Mouse (Mus musculus): ENCODE results near the gene Neurl2. TPM values are rescaled to one million over a fixed set of nuclear protein-coding genes. Genes with fewer than 3 reads are reported as not detected.
A peak's percentile ranks its signal among the peaks of the same experiment; 100 is the strongest.
"Not testable (repeated sequence)": the region's sequence is repeated elsewhere in the genome, so short reads cannot be mapped to it uniquely, and the experiment has no call there.

Neurl2 gene
- polyA plus RNA-seq, 1 experiment from 2014 or later: 3.9 TPM

DNA sequence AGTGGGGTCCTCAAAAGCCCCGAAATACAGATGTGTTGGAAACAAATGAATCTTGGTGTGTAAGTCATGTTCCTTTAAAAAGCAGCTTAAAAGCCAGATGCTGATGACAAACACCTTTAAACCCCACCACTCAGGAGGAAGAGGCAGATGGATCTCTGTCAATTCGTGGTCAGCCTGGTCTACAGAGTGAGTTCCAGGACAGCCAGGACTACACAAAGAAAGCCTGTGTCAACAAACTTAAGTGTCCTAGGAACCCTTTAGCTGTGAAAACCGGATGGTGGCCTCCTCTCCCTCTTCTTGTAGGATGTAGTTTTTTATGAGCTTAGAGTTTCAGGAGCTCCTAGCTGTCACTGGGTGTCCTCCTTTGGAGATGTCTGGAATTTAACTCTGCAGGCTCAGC is 40.4 kb upstream of the Neurl2 start:
- no peak for DNase-seq (ENCODE audit: low spot score)
- Histone ChIP-seq H3K36me3 (ENCODE audit: control insufficient read depth, insufficient read depth, low read length) (no peaks in the 10 kb centered on the region), H3K4me2 (ENCODE audit: low read length) (no peak overlapping the region), H3K9me3 (replicated peaks; ENCODE audit: control insufficient read depth, low read length) (no peaks in the 10 kb centered on the region), H3K9ac (ENCODE audit: low read length) (no peak overlapping the region), H3K27ac (ENCODE audit: low read depth, low read length) (no peak overlapping the region), H3K27me3 (replicated peaks; ENCODE audit: control insufficient read depth, insufficient read depth, low read length) (no peaks in the 10 kb centered on the region), H3K4me1 (ENCODE audit: control insufficient read depth, insufficient read depth, low read length) (peaks cover 6% of the 10 kb centered on the region), H3K4me3 (ENCODE audit: low read depth, low read length) (no peak overlapping the region)
- ATAC-seq: no peak
- WGBS: 73% methylated on average over 3 of the region's 3 CpGs

DNA sequence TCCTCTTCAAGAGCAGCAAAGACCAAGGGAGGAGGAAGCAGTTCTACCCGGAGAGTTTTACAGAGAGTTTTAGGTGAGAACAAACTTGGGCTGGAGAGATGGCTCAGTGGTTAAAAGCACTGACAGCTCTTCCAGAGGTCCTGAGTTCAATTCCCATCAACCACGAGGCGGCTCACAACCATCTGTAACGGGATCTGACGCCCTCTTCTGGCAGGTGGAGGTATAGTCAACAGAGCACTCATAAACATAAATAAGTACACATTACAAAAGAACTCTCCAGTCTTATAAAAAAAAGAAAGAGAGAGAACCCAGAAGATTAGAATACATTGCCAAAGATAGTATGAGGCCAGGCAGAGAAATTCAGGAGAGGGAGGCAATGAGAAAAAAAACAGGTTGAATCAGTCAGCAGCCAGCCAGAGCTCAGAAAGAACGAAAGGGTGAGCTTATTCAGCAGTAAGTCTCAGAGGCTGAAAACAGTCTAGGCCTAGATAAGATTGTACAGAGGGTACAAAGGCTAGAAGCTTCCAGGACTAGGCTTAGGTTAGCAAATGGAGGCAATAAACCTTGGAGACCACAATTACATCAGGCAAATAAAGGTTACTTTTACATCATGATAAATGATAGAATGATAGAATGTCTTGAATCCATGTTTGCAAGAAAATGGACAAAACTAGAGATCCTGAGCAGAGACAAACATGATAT is 38.5 kb upstream of the Neurl2 start:
- Histone ChIP-seq H3K36me3 (ENCODE audit: control insufficient read depth, insufficient read depth, low read length) (no peaks in the 10 kb centered on the region), H3K4me1 (ENCODE audit: control insufficient read depth, insufficient read depth, low read length) (no peaks in the 10 kb centered on the region), H3K9me3 (replicated peaks; ENCODE audit: control insufficient read depth, low read length) (no peaks in the 10 kb centered on the region), H3K9ac (ENCODE audit: low read length) (no peak overlapping the region), H3K27me3 (replicated peaks; ENCODE audit: control insufficient read depth, insufficient read depth, low read length) (no peaks in the 10 kb centered on the region), H3K27ac (ENCODE audit: low read depth, low read length) (no peak overlapping the region), H3K4me2 (ENCODE audit: low read length) (no peak overlapping the region), H3K4me3 (ENCODE audit: low read depth, low read length) (no peak overlapping the region)
- WGBS: 56% methylated on average over 6 of the region's 6 CpGs
- no peak for ATAC-seq
- no peak for DNase-seq (ENCODE audit: low spot score)

- ATAC-seq: no peak
- WGBS: 83% methylated on average over 7 of the region's 7 CpGs
- H3K9me3 ChIP-seq (replicated peaks; ENCODE audit: control insufficient read depth, low read length): no peaks in the 10 kb centered on the region
- H3K27ac ChIP-seq (ENCODE audit: low read depth, low read length): no peak overlapping the region
- no peak overlapping the region for H3K9ac ChIP-seq (ENCODE audit: low read length)
- no peaks in the 10 kb centered on the region for H3K36me3 ChIP-seq (ENCODE audit: control insufficient read depth, insufficient read depth, low read length)
- no peak overlapping the region for H3K4me2 ChIP-seq (ENCODE audit: low read length)
- H3K4me1 ChIP-seq (ENCODE audit: control insufficient read depth, insufficient read depth, low read length): no peaks in the 10 kb centered on the region
- no peak for DNase-seq (ENCODE audit: low spot score)
- no peaks in the 10 kb centered on the region for H3K27me3 ChIP-seq (replicated peaks; ENCODE audit: control insufficient read depth, insufficient read depth, low read length)
- H3K4me3 ChIP-seq (ENCODE audit: low read depth, low read length): no peak overlapping the region
Measured at GRCm38 (mm10) chr2:164868491-164868890, 35.2 kb upstream of the Neurl2 start.

DNA sequence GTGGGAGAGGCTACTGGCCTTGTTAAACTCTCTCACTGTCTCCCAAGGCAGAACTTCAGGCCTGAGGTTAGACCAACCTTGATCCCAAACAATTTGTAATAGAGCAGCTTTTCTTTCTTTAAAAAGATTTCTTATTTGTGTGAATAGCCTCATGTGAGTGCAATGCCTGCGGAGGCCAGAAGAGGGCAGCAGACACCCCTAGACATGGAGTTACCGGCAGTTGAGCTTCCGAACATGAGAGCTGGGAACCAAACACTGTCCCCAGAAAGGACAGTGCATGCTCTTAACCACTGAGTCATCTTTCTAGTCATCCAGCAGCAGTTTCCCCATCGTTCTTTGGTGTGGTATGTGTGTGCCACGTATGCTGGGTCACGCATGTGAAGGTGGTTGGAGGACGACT is 34.3 kb upstream of the Neurl2 start:
- Histone ChIP-seq H3K4me2 (ENCODE audit: low read length) (no peak overlapping the region), H3K36me3 (ENCODE audit: control insufficient read depth, insufficient read depth, low read length) (no peaks in the 10 kb centered on the region), H3K4me3 (ENCODE audit: low read depth, low read length) (no peak overlapping the region), H3K4me1 (ENCODE audit: control insufficient read depth, insufficient read depth, low read length) (no peaks in the 10 kb centered on the region), H3K9ac (ENCODE audit: low read length) (no peak overlapping the region), H3K27ac (ENCODE audit: low read depth, low read length) (no peak overlapping the region), H3K27me3 (replicated peaks; ENCODE audit: control insufficient read depth, insufficient read depth, low read length) (no peaks in the 10 kb centered on the region), H3K9me3 (replicated peaks; ENCODE audit: control insufficient read depth, low read length) (0 out of 2 replicates have a peak, but pooled peaks cover 2% of the 10 kb centered on the region)
- DNase-seq (ENCODE audit: low spot score): no peak
- WGBS: 93% methylated on average over 7 of the region's 7 CpGs
- ATAC-seq: no peak

DNA sequence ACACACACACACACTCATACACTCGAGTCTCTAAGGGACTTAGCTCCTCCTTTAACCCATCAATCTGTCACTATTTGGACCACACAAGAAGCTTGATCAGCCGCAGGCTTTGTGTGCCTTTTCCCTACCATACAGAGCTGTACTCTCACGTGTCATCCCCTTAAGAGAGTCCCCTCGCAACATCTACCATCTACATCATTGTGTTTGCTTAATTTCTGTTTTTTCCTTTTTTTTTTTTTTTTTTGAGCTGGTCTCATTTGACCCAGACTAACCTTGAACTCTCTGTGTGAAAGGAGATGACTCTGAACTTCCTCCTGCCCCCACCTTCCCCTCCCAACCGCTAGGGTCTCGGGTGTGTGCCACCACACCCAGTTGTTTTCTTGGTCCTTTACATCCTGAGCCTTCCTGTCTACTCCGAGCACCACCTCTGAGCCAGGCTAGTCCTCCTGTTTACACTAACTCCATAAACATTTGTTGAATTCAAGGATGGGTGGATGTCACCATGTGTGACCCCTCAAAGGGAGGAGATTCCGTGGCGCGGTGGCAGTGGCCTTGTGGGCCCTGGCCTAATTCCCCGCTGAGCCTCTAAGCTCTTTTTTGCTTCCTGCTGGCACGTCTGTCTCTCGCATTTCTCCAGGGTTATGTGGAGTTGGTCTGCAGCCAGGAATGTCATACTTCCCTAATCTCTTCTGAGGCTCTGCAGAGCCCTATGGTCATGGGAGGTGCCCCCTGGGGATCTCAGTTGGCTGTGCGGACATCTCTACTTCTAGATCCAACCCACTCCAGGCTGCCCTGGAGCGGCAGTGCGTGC is 33.7 kb upstream of the Neurl2 start:
- Histone ChIP-seq H3K9ac (ENCODE audit: low read length) (no peak overlapping the region), H3K36me3 (ENCODE audit: control insufficient read depth, insufficient read depth, low read length) (no peaks in the 10 kb centered on the region), H3K4me3 (ENCODE audit: low read depth, low read length) (no peak overlapping the region), H3K4me1 (ENCODE audit: control insufficient read depth, insufficient read depth, low read length) (no peaks in the 10 kb centered on the region), H3K9me3 (replicated peaks; ENCODE audit: control insufficient read depth, low read length) (0 out of 2 replicates have a peak, but pooled peaks cover 2% of the 10 kb centered on the region), H3K27me3 (replicated peaks; ENCODE audit: control insufficient read depth, insufficient read depth, low read length) (no peaks in the 10 kb centered on the region), H3K4me2 (ENCODE audit: low read length) (no peak overlapping the region), H3K27ac (ENCODE audit: low read depth, low read length) (no peak overlapping the region)
- 72% methylated on average over 16 of the region's 16 CpGs for WGBS
- DNase-seq (ENCODE audit: low spot score): no peak
- no peak for ATAC-seq

GRCm38 (mm10) chr2:164864593-164864992 is 31.3 kb upstream of the Neurl2 start:
- no peak overlapping the region for H3K9ac ChIP-seq (ENCODE audit: low read length)
- no peak overlapping the region for H3K27ac ChIP-seq (ENCODE audit: low read depth, low read length)
- H3K4me1 ChIP-seq (ENCODE audit: control insufficient read depth, insufficient read depth, low read length): no peaks in the 10 kb centered on the region
- WGBS: 96% methylated on average over 4 of the region's 4 CpGs
- DNase-seq (ENCODE audit: low spot score) (no peak), ATAC-seq (no peak)
- no peaks in the 10 kb centered on the region for H3K36me3 ChIP-seq (ENCODE audit: control insufficient read depth, insufficient read depth, low read length)
- H3K4me3 ChIP-seq (ENCODE audit: low read depth, low read length): no peak overlapping the region
- H3K27me3 ChIP-seq (replicated peaks; ENCODE audit: control insufficient read depth, insufficient read depth, low read length): no peaks in the 10 kb centered on the region
- 0 out of 2 replicates have a peak, but pooled peaks cover 2% of the 10 kb centered on the region for H3K9me3 ChIP-seq (replicated peaks; ENCODE audit: control insufficient read depth, low read length)
- no peak overlapping the region for H3K4me2 ChIP-seq (ENCODE audit: low read length)

GRCm38 (mm10) chr2:164863411-164863810 is 30.2 kb upstream of the Neurl2 start:
- H3K36me3 ChIP-seq (ENCODE audit: control insufficient read depth, insufficient read depth, low read length); H3K27ac ChIP-seq (ENCODE audit: low read depth, low read length); H3K4me2 ChIP-seq (ENCODE audit: low read length); H3K9ac ChIP-seq (ENCODE audit: low read length); DNase-seq (ENCODE audit: low spot score); H3K9me3 ChIP-seq (replicated peaks; ENCODE audit: control insufficient read depth, low read length); H3K27me3 ChIP-seq (replicated peaks; ENCODE audit: control insufficient read depth, insufficient read depth, low read length); H3K4me1 ChIP-seq (ENCODE audit: control insufficient read depth, insufficient read depth, low read length); ATAC-seq; H3K4me3 ChIP-seq (ENCODE audit: low read depth, low read length): not testable (repeated sequence)
- 91% methylated on average over 7 of the region's 9 CpGs for WGBS

DNA sequence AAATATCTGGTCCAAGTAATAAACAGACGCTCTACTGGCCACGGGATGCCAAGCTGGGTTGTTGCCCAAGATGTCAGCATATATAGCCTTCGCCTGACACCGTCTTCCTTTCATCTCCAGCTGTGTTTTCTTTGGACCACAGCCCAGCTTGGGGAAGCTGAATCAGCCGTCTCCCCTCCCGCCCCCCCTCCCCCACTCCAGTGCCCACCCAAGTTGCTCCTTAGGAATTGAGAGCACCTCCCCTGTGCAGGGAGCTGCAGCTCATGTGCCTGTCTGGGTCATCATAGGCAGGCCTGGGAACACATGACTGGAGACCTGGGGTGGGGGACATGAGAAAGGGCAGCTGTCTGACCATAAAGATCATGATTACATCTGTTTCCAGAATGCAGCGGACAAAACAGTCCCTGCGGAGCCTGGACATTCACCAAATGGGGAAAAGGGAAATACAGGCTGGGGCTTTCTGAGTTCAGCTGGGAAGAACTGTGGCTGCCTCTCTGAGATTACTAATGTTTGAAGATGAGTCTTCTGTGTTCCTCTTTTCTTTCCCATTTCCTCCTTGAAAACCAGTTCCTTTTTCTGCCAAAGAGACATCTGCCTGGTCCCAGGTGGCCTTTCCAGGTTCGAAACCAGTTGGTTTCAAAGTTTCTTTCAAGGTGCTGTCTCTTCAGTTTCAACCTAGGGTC is 29.1 kb upstream of the Neurl2 start:
- ATAC-seq: peak; percentile 33; the same call in 1 of the 2 replicates
- Histone ChIP-seq H3K36me3 (ENCODE audit: control insufficient read depth, insufficient read depth, low read length) (no peaks in the 10 kb centered on the region), H3K27me3 (replicated peaks; ENCODE audit: control insufficient read depth, insufficient read depth, low read length) (peaks cover 16% of the 10 kb centered on the region; the same call in 1 of the 2 replicates), H3K4me2 (ENCODE audit: low read length) (no peak overlapping the region), H3K27ac (ENCODE audit: low read depth, low read length) (no peak overlapping the region), H3K4me3 (ENCODE audit: low read depth, low read length) (no peak overlapping the region), H3K4me1 (ENCODE audit: control insufficient read depth, insufficient read depth, low read length) (no peaks in the 10 kb centered on the region), H3K9ac (ENCODE audit: low read length) (no peak overlapping the region), H3K9me3 (replicated peaks; ENCODE audit: control insufficient read depth, low read length) (0 out of 2 replicates have a peak, but pooled peaks cover 2% of the 10 kb centered on the region)
- 39% methylated on average over 8 of the region's 9 CpGs for WGBS
- DNase-seq (ENCODE audit: low spot score): peak; percentile 76
